Mouse (Mus musculus): Measurements from ENCODE around the gene Synj2. TPM values are rescaled to one million over a fixed set of nuclear protein-coding genes. Genes with fewer than 3 reads are reported as not detected.

Gene Synj2
- polyA plus RNA-seq, 1 experiment from 2014 or later, result 3.3 TPM

DNA sequence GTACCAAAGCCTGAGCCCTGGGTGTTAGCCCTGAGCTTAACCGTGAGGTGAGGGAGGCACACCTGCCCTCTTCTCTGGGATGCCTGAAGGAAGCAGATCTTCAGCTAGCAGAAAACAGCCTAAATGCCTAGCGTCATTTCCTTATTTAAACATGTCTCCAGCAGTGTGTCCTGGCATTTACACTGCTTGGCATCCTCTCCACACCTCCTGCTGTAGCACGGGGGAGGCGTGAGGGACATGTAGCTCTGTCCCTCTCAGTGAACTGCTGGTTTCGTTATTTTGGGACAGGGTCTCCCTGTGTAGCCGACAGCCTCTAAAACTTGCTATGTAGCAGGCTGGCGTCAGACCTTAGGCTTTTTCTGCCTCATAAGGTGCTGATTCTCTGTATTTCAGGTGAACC, 44.5 kb upstream of the Synj2 start:
- Histone ChIP-seq H3K36me3 (ENCODE audit: control insufficient read depth, insufficient read depth, low read length) (peaks cover 3% of the 10 kb centered on the region; the same call in 1 of the 2 replicates), H3K9ac (ENCODE audit: low read length) (no peak overlapping the region), H3K4me3 (ENCODE audit: low read depth, low read length) (no peak overlapping the region), H3K4me2 (replicated peaks; ENCODE audit: low read depth) (no peak overlapping the region), H3K27ac (replicated peaks) (0 out of 2 replicates have a peak overlapping the region, but pooled peaks have one; percentile 20), H3K9me3 (ENCODE audit: control insufficient read depth, low read length) (no peaks in the 10 kb centered on the region), H3K4me1 (replicated peaks; ENCODE audit: control insufficient read depth, insufficient read depth) (no peaks in the 10 kb centered on the region), H3K27me3 (ENCODE audit: control insufficient read depth, insufficient read depth, low read length) (no peaks in the 10 kb centered on the region)
- TF ChIP-seq EP300 (optimal IDR thresholded peaks at IDR 0.05) (no peak), CTCF (IDR thresholded peaks at IDR 0.05; ENCODE audit: low read depth) (no peak)
- 70% methylated on average over 7 of the region's 7 CpGs for WGBS
- no peak for DNase-seq (ENCODE audit: low spot score)
- ATAC-seq (ENCODE audit: low FRiP score, low TSS enrichment), result no peak

DNA sequence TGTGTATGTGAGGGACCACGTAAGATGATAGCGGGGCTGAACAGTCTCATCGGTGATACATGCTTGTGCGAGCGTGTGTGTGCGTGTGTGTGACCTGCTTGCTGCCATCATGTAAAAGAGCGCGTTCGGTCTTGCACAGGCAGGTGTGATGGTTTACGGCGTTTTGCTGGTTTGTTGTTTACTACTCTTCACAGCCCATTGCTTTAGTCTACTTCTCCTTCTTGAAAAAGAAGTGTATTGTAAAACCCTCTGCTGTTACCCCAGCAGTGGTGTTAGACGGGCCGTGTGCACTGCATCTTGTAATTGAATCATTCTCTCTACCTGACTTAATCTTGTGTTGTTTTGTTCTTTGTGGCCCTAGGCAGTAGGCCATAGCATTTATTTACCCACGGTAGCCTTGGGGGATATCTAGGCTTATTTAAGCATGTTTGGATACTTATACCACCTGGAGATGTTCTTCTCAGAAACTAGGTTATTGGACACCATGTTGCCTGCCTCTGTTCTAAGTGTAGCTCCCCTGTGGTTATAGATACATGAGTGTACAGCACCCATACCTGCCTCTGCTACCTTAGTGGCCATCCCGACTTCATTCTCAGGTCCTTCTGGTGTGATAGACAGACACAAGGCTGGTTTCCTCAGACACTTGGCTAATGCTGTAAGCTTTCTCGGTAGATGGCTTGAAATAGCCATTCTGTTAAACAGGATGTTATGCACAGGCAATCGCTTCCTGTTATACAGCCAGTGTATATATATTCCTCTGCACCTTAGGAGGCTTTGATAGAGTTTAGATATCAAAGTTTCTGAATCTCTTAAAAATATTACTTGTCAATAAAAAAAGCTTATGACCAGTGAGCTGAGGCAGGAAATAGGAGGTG, 43.5 kb upstream of the Synj2 start:
- Histone ChIP-seq H3K4me1 (replicated peaks; ENCODE audit: control insufficient read depth, insufficient read depth) (no peaks in the 10 kb centered on the region), H3K9ac (ENCODE audit: low read length) (no peak overlapping the region), H3K36me3 (ENCODE audit: control insufficient read depth, insufficient read depth, low read length) (peaks cover 5% of the 10 kb centered on the region; the same call in 1 of the 2 replicates), H3K27ac (replicated peaks) (no peak overlapping the region), H3K4me2 (replicated peaks; ENCODE audit: low read depth) (no peak overlapping the region), H3K27me3 (ENCODE audit: control insufficient read depth, insufficient read depth, low read length) (no peaks in the 10 kb centered on the region), H3K9me3 (ENCODE audit: control insufficient read depth, low read length) (no peaks in the 10 kb centered on the region), H3K4me3 (ENCODE audit: low read depth, low read length) (no peak overlapping the region)
- TF ChIP-seq CTCF (IDR thresholded peaks at IDR 0.05; ENCODE audit: low read depth) (no peak), EP300 (optimal IDR thresholded peaks at IDR 0.05) (no peak)
- WGBS, result 87% methylated on average over 17 of the region's 17 CpGs
- DNase-seq (ENCODE audit: low spot score) (no peak), ATAC-seq (ENCODE audit: low FRiP score, low TSS enrichment) (no peak)

DNA sequence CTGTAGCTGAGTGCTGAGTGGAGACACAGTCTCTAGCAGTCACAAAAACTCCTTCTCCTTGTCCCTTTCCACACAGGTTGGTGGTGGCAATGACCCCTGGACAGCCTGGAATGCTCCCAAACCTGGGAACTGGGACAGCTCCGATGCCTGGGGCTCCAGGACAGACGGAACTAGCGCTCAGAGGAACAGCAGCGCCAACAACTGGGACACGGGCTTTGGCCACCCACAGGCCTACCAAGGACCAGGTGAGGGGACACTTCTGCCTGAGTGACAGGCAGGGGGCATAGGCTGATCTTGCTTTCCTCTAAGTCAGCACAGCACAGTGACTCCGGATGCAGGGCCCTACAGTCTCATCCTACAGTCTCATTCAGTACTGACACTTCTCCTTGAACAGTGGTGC, 41.8 kb upstream of the Synj2 start:
- whole genome bisulfite sequencing, result 94% methylated on average over 6 of the region's 6 CpGs
- Histone ChIP-seq H3K9me3 (ENCODE audit: control insufficient read depth, low read length) (no peaks in the 10 kb centered on the region), H3K4me3 (ENCODE audit: low read depth, low read length) (no peak overlapping the region), H3K27me3 (ENCODE audit: control insufficient read depth, insufficient read depth, low read length) (no peaks in the 10 kb centered on the region), H3K27ac (replicated peaks) (no peak overlapping the region), H3K4me1 (replicated peaks; ENCODE audit: control insufficient read depth, insufficient read depth) (no peaks in the 10 kb centered on the region), H3K9ac (ENCODE audit: low read length) (no peak overlapping the region), H3K4me2 (replicated peaks; ENCODE audit: low read depth) (no peak overlapping the region), H3K36me3 (ENCODE audit: control insufficient read depth, insufficient read depth, low read length) (peaks cover 8% of the 10 kb centered on the region; the same call in 1 of the 2 replicates)
- no peak for TF ChIP-seq EP300 (optimal IDR thresholded peaks at IDR 0.05)
- no peak for TF ChIP-seq CTCF (IDR thresholded peaks at IDR 0.05; ENCODE audit: low read depth)
- DNase-seq (ENCODE audit: low spot score) (no peak), ATAC-seq (ENCODE audit: low FRiP score, low TSS enrichment) (no peak)

DNA sequence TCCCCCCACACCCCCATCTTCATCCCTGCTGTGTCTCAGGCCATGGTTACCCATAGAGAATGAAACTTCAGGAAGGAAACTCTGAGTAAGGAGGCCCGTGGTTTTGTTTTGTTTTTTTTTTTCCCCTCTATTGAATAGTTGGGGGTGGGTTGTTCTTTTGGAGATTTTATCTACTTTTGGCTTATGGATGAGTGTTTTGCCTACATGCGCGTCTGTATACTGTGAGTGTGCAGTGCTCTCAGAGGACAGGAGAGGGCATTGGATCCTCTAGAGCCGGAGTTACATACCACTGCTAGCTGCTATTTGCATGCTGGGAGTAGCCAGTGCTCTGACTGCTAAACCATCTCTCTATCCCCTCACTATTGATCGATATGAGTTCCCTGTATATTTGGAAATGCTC, 39.7 kb upstream of the Synj2 start:
- Histone ChIP-seq H3K27ac (replicated peaks) (no peak overlapping the region), H3K36me3 (ENCODE audit: control insufficient read depth, insufficient read depth, low read length) (0 out of 2 replicates have a peak, but pooled peaks cover 11% of the 10 kb centered on the region), H3K4me2 (replicated peaks; ENCODE audit: low read depth) (no peak overlapping the region), H3K27me3 (ENCODE audit: control insufficient read depth, insufficient read depth, low read length) (no peaks in the 10 kb centered on the region), H3K4me1 (replicated peaks; ENCODE audit: control insufficient read depth, insufficient read depth) (no peaks in the 10 kb centered on the region), H3K9ac (ENCODE audit: low read length) (no peak overlapping the region), H3K4me3 (ENCODE audit: low read depth, low read length) (no peak overlapping the region), H3K9me3 (ENCODE audit: control insufficient read depth, low read length) (no peaks in the 10 kb centered on the region)
- WGBS, result 77% methylated on average over 5 of the region's 5 CpGs
- TF ChIP-seq EP300 (optimal IDR thresholded peaks at IDR 0.05) (no peak), CTCF (IDR thresholded peaks at IDR 0.05; ENCODE audit: low read depth) (peak; percentile 41)
- ATAC-seq (ENCODE audit: low FRiP score, low TSS enrichment), result no peak
- DNase-seq (ENCODE audit: low spot score), result no peak

DNA sequence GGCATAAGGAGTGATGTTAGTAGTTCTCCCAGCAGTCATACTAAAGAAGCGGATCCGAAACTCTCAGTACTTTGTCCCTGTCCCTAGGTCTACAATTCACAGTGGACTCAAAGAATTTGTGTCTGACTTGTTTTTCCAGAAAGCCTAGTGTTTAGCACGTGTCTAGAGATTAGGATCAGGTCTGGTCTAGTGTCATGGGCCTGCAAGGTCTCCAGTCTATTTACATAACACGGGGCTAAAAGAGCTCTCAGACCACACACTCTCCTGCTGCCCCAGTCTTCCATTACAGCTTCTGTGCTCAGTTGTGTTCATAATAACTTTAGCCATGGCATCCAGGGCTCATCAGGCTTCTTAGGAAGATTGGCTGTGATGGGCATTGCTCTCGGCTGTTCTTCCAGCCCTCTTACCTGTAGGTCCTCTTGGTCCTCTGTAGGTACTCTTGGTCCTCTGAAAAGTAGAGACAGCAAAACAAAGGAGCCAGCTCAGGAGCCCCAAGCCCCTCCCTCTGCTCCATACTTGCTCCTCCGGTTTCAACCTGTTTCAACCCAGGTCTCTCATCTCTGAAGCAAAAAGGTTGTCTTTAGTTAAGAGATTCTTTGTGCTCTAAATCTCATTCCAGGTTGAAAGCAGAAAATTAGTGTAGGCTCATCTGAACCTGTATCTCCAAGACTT, 37.3 kb upstream of the Synj2 start:
- no peaks in the 10 kb centered on the region for H3K9me3 ChIP-seq (ENCODE audit: control insufficient read depth, low read length)
- no peaks in the 10 kb centered on the region for H3K27me3 ChIP-seq (ENCODE audit: control insufficient read depth, insufficient read depth, low read length)
- H3K36me3 ChIP-seq (ENCODE audit: control insufficient read depth, insufficient read depth, low read length), result 0 out of 2 replicates have a peak, but pooled peaks cover 11% of the 10 kb centered on the region
- TF ChIP-seq CTCF (IDR thresholded peaks at IDR 0.05; ENCODE audit: low read depth) (no peak), EP300 (optimal IDR thresholded peaks at IDR 0.05) (no peak)
- no peaks in the 10 kb centered on the region for H3K4me1 ChIP-seq (replicated peaks; ENCODE audit: control insufficient read depth, insufficient read depth)
- H3K4me2 ChIP-seq (replicated peaks; ENCODE audit: low read depth), result no peak overlapping the region
- H3K27ac ChIP-seq (replicated peaks), result peak overlapping the region; percentile 67
- WGBS, result 48% methylated on average over 6 of the region's 6 CpGs
- no peak overlapping the region for H3K9ac ChIP-seq (ENCODE audit: low read length)
- ATAC-seq (ENCODE audit: low FRiP score, low TSS enrichment) (no peak), DNase-seq (ENCODE audit: low spot score) (no peak)
- no peak overlapping the region for H3K4me3 ChIP-seq (ENCODE audit: low read depth, low read length)

Measured in stomach, postnatal 0 days (tissue).